Mouse (Mus musculus): ENCODE measurements at regions not wholly inside any gene's neighbourhood (a gene's known extent, or its start where the extent isn't known, plus 50 kb on each side); places are given as distances from the start of the nearest gene placed in this dataset.

DNA sequence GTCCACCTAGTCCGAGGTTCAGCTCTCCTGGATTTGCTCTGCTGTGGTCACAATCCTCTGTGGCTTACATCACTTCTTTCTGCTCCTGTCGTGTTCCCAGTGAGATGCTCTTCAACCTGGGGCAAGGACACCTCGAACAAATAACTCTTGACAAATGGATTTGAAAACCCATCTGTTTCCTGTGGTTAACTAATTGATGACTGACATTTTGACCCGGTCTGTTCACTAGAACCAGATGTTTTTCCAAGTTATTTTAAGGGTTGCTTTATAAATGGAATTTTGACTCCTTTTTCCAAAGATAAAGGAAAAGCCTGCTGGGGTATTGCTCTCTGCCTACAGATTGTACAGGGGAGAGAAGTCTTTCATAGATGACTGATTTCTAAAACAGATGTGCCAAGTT lies 326.4 kb downstream of the Vps13c start:
- no peak for TF ChIP-seq CTCF (IDR thresholded peaks at IDR 0.05)
- no peak overlapping the region for H3K27ac ChIP-seq
- no peak for DNase-seq
- no peak overlapping the region for H3K4me3 ChIP-seq
- intact Hi-C loops (cut with DNase I): no loop called here

GRCm38 (mm10) chr9:68188921-68189320 lies 348.7 kb downstream of the Vps13c start:
- Histone ChIP-seq H3K4me3 (no peak overlapping the region), H3K27ac (no peak overlapping the region)
- no peak for DNase-seq
- intact Hi-C loops (cut with DNase I): no loop called here
- no peak for TF ChIP-seq CTCF (IDR thresholded peaks at IDR 0.05)

GRCm38 (mm10) chr9:68199831-68200230 lies 359.6 kb downstream of the Vps13c start:
- no peak overlapping the region for H3K27ac ChIP-seq
- DNase-seq: no peak
- H3K4me3 ChIP-seq: no peak overlapping the region
- TF ChIP-seq CTCF (IDR thresholded peaks at IDR 0.05): no peak
- intact Hi-C loops (cut with DNase I): no loop called here

DNA sequence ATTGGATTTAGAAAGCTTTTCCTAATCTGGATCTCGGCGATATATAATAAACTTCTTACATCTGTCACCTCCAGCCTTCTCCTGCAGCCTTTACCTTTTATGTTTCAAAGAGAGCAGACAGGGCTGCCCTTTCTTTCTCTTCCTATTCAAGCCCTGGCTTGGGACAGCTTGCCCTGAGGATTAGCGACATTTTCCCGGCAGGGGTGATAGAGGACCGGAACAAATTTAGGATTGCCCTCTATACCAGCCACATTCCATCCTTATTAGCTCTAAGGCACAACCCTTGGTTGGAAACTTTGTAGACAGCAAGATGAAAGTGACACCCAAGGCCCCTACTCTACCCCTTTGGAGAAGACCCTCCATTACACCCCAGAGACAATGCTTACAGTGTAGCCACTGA lies 360.8 kb downstream of the Vps13c start:
- intact Hi-C loops (cut with DNase I): no loop called here
- DNase-seq: no peak
- Histone ChIP-seq H3K4me3 (no peak overlapping the region), H3K27ac (no peak overlapping the region)
- TF ChIP-seq CTCF (IDR thresholded peaks at IDR 0.05): no peak

DNA sequence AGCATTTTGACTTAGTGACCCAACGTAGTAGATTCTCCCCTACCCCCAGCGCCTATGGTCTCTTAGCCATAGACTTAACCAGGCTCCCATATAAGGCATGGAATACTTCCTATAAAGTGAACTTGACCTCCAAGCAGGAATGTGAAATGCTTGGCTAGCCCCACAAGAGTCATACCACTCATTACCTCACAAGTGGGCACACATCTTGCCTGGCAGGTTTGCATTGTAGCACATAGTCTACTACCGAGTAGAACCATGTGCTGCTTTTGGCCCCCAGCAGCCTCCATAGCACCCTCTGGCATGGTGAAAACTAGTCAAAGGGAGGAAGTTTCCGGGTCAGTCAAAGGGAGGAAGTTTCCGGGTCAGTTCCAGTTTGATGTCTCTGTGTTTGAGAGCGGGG lies 385.5 kb downstream of the Vps13c start:
- TF ChIP-seq CTCF (IDR thresholded peaks at IDR 0.05): no peak
- intact Hi-C loops (cut with DNase I): no loop called here
- no peak overlapping the region for H3K4me3 ChIP-seq
- no peak for DNase-seq
- H3K27ac ChIP-seq: no peak overlapping the region; the same call in 1 of the 2 replicates

GRCm38 (mm10) chr9:68231131-68231530 lies 390.9 kb downstream of the Vps13c start:
- H3K27ac ChIP-seq: no peak overlapping the region
- H3K4me3 ChIP-seq: no peak overlapping the region
- DNase-seq: no peak
- intact Hi-C loops (cut with DNase I): no loop called here
- TF ChIP-seq CTCF (IDR thresholded peaks at IDR 0.05): no peak

GRCm38 (mm10) chr9:68234979-68235649 lies 394.9 kb downstream of the Vps13c start:
- intact Hi-C loops (cut with DNase I): no loop called here
- peak overlapping the region; percentile 71 for H3K27ac ChIP-seq
- no peak for TF ChIP-seq CTCF (IDR thresholded peaks at IDR 0.05)
- H3K4me3 ChIP-seq: peak overlapping the region; percentile 51
- DNase-seq: peak; percentile 25

- TF ChIP-seq CTCF (IDR thresholded peaks at IDR 0.05): no peak
- no peak overlapping the region for H3K4me3 ChIP-seq
- intact Hi-C loops (cut with DNase I): no loop called here
- H3K27ac ChIP-seq: no peak overlapping the region
- DNase-seq: no peak
These were observed 398.9 kb downstream of the Vps13c start for GRCm38 (mm10) chr9:68239121-68239520.

DNA sequence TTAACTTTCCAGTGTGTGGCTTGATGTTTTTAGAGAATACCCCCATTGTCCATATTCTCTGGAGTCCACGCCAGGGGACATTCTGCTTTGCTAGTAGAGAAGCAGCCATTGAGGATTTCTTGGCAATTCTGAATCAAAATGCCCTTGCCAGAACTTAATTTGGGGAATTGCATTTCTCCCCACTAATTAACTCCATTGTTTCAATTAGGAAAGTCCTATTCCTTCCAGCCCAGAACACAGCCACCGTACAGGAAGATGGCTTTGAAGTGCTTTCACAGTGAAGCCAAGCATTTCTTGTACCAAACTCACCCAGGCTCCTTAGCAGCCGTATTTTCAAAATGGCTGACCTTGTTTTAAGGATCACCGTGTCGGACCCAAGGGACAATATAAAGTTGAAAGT lies 399.4 kb downstream of the Vps13c start:
- TF ChIP-seq CTCF (IDR thresholded peaks at IDR 0.05): no peak
- intact Hi-C loops (cut with DNase I): no loop called here

GRCm38 (mm10) chr9:68250011-68250410 lies 403.6 kb upstream of the Rora start:
- intact Hi-C loops (cut with DNase I): loop anchor here (5.0 kb wide), 3 partner anchors 107 to 467 kb away; no protein-coding TSS in a partner anchor

More for the DNA sequence above, 399.4 kb downstream of the Vps13c start:
- H3K27ac ChIP-seq: no peak overlapping the region
- DNase-seq: no peak
- H3K4me3 ChIP-seq: no peak overlapping the region

GRCm38 (mm10) chr9:68254218-68254617 lies 399.4 kb upstream of the Rora start:
- no peak overlapping the region for H3K4me3 ChIP-seq
- no peak overlapping the region for H3K27ac ChIP-seq
- peak; percentile 47 for DNase-seq
- intact Hi-C loops (cut with DNase I): loop anchor here (5.0 kb wide), 3 partner anchors 103 to 463 kb away; no protein-coding TSS in a partner anchor
- TF ChIP-seq CTCF (IDR thresholded peaks at IDR 0.05): peak; percentile 70

More at GRCm38 (mm10) chr9:68250011-68250410, 403.6 kb upstream of the Rora start:
- H3K4me3 ChIP-seq: no peak overlapping the region
- DNase-seq: peak; percentile 68
- H3K27ac ChIP-seq: peak overlapping the region; percentile 25; the same call in 1 of the 2 replicates
- no peak for TF ChIP-seq CTCF (IDR thresholded peaks at IDR 0.05)

GRCm38 (mm10) chr9:68268551-68268950 lies 385.0 kb upstream of the Rora start:
- no peak for DNase-seq
- no peak for TF ChIP-seq CTCF (IDR thresholded peaks at IDR 0.05)
- H3K4me3 ChIP-seq: peak overlapping the region; percentile 48
- H3K27ac ChIP-seq: no peak overlapping the region
- intact Hi-C loops (cut with DNase I): no loop called here

GRCm38 (mm10) chr9:68302232-68302925 lies 351.2 kb upstream of the Rora start:
- peak overlapping the region; percentile 52 for H3K27ac ChIP-seq
- no peak for TF ChIP-seq CTCF (IDR thresholded peaks at IDR 0.05)
- intact Hi-C loops (cut with DNase I): loop anchor here (5.0 kb wide), 1 partner anchor 55 kb away; no protein-coding TSS in a partner anchor
- DNase-seq: peak; percentile 43
- H3K4me3 ChIP-seq: no peak overlapping the region

Data from gastrocnemius, adult 2 months (tissue).